In the genomic region with DNA sequence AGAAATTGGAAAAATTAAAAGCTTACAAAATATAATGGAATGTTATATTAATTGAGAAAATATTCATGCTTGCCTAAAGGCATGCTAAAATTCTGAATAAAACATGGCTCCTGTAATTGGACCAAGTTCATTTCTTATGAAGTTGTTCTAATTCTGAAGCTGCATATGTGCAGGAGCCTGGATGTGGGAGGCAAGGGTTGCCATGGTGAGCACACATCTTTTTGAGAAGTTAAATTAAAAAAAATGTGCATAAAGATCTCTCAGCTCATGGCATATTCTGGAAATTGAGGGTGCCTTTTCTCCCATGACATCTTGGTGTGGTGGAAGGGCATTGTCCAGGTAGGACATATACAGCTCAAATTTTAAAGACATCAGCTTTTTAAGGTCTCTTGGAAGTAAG, we compare ENCODE assay signal across 16 mouse cellular contexts. TPM values are rescaled to one million over a fixed set of nuclear protein-coding genes. Genes with fewer than 3 reads are reported as not detected.
DNase-seq lines count a peak whose midpoint lies in the region; ATAC-seq and TF ChIP-seq lines count a peak whose summit lies in the region.
"Had no signal": no experiment of that assay in that cellular context is flagged by ENCODE, and none has a peak within 500 bp of the region (broad histone marks: within the 10 kb centered on the region; RNA-seq: fewer than 3 reads in every experiment).

No protein-coding gene starts in this region.

- no peaks in the 10 kb centered on the region for H3K9me3 ChIP-seq in forebrain, embryonic 16.5 days (ENCODE audit: control insufficient read depth, low read length)
- H3K9me3 ChIP-seq: embryonic facial prominence, embryonic 12.5 days; heart, embryonic 12.5 days; limb, embryonic 12.5 days had no signal

- no peak for TF ChIP-seq CTCF in layer of hippocampus, adult 2 months (conservative IDR thresholded peaks at IDR 0.05)

- H3K27me3 ChIP-seq in forebrain, embryonic 16.5 days (replicated peaks; ENCODE audit: control insufficient read depth, insufficient read depth, low read length): no peaks in the 10 kb centered on the region

- H3K4me2 ChIP-seq in forebrain, embryonic 16.5 days (ENCODE audit: low read length): peak overlapping the region; percentile 74

- intact Hi-C loops in left cerebral cortex, postnatal 10 days (cut with DNase I): no loop called here
- intact Hi-C loops in left cerebral cortex, postnatal 4 days (cut with DNase I): loop anchor here (10.0 kb wide), 1 partner anchor 384 kb away; no protein-coding TSS in a partner anchor

- H3K4me1 ChIP-seq in forebrain, embryonic 16.5 days (replicated peaks; ENCODE audit: control insufficient read depth, insufficient read depth, low read length): peaks cover 15% of the 10 kb centered on the region

- 0 out of 2 replicates have a peak overlapping the region, but pooled peaks have one; percentile 37 for H3K27ac ChIP-seq in forebrain, embryonic 16.5 days (ENCODE audit: low read length)
- peak overlapping the region; percentile 99 for H3K27ac ChIP-seq in layer of hippocampus, adult 2 months
- H3K27ac ChIP-seq: embryonic facial prominence, embryonic 12.5 days; gastrocnemius, adult 2 months; limb, embryonic 12.5 days had no signal

- ATAC-seq in forebrain, embryonic 16.5 days: no peak
- ATAC-seq: liver, postnatal 0 days had no signal

- H3K4me3 ChIP-seq in forebrain, embryonic 16.5 days (replicated peaks; ENCODE audit: low read length): peak overlapping the region; percentile 70
- H3K4me3 ChIP-seq in layer of hippocampus, adult 2 months: peak overlapping the region; percentile 86
- H3K4me3 ChIP-seq: gastrocnemius, adult 2 months had no signal

- H3K36me3 ChIP-seq in forebrain, embryonic 16.5 days (ENCODE audit: control insufficient read depth, insufficient read depth): no peaks in the 10 kb centered on the region
- H3K36me3 ChIP-seq: embryonic facial prominence, embryonic 12.5 days; heart, embryonic 12.5 days; limb, embryonic 12.5 days had no signal

- peak; percentile 18 to 58 for DNase-seq in left cerebral cortex, postnatal 10 days (ENCODE audit: extremely low spot score in 1 of 2, low spot score in 2 of 2)
- no peak for DNase-seq in left cerebral cortex, postnatal 4 days
- peak; percentile 35 to 40 for DNase-seq in layer of hippocampus, adult 2 months (ENCODE audit: low spot score in 2 of 2)
- peak; percentile 57 to 79 for DNase-seq in right cerebral cortex, postnatal 10 days (ENCODE audit: low spot score in 2 of 2)
- DNase-seq in kidney, adult 11 months: no peak
- DNase-seq in lung, postnatal 4 days: no peak
- DNase-seq: adrenal gland, postnatal 10 days; gastrocnemius, adult 2 months; kidney, postnatal 36 days; liver, postnatal 0 days; thymus, adult 18-20 months had no signal

- H3K9ac ChIP-seq in forebrain, embryonic 16.5 days (replicated peaks; ENCODE audit: low read depth, low read length): no peak overlapping the region
- H3K9ac ChIP-seq: embryonic facial prominence, embryonic 12.5 days; heart, embryonic 12.5 days; limb, embryonic 12.5 days; liver, postnatal 0 days had no signal

RNA-seq across cellular contexts. Expression of gene Lrrc7, which starts 3.4 kb away (rescaled TPM):
- total RNA-seq in left cerebral cortex, postnatal 10 days (2021): 100 to 1,000 TPM; 116 to 118 TPM
- 10 to 100 TPM; 84.8 to 94.0 TPM for total RNA-seq in left cerebral cortex, postnatal 4 days (2021)
- polyA plus RNA-seq in forebrain, embryonic 16.5 days (2015; fragmentation: Nextera tagmentation; extraction: Ambion mirVana): 13.0 and 19.3 TPM in 2 replicates
- total RNA-seq in layer of hippocampus, adult 2 months (2021): 100 to 1,000 TPM; 119 to 126 TPM
- total RNA-seq: gastrocnemius, adult 2 months; megakaryocyte-erythroid progenitor cell, adult 5-6 weeks had no signal

Comparison
In these comparisons a context has a peak if more than half of its experiments do, and no peak if none do; other contexts are left out.
1. DNase-seq: peak in left cerebral cortex, postnatal 10 days (2 of 2), layer of hippocampus, adult 2 months (2 of 2) and right cerebral cortex, postnatal 10 days (2 of 2); none in left cerebral cortex, postnatal 4 days (single experiment), kidney, adult 11 months (single experiment) and lung, postnatal 4 days (0 of 2).